Mouse (Mus musculus) heart, embryonic 12.5 days (tissue): Measurements from ENCODE around the gene Morc3. TPM values are rescaled to one million over a fixed set of nuclear protein-coding genes. Genes with fewer than 3 reads are reported as not detected.

Source experiments
- ATAC-seq: fragments of 200-750 bp; cut with Nextera tagmentation; 2 replicates; pipeline ENCODE4 v1.8.0; 2017; ENCODE audit warnings: moderate TSS enrichment, moderate library complexity; ENCODE audit not compliant: insufficient number of reproducible peaks, low FRiP score
- H3K27ac ChIP-seq: fragments of 300-500 bp; sonication (generic); 2 replicates; pipeline ENCODE4 v1.5.1; 2016; ENCODE audit warnings: mild to moderate bottlenecking, moderate library complexity; ENCODE audit not compliant: poor library complexity, severe bottlenecking
- H3K27me3 ChIP-seq: fragments of 300-500 bp; sonication (generic); replicated peaks from 2 replicates; pipeline ENCODE4 v1.6.1; 2016; ENCODE audit warnings: mild to moderate bottlenecking, moderate library complexity
- H3K36me3 ChIP-seq: fragments of 300-500 bp; sonication (generic); 2 replicates; pipeline ENCODE4 v1.6.1; 2016; ENCODE audit warnings: mild to moderate bottlenecking, moderate library complexity
- H3K4me1 ChIP-seq: fragments of 300-500 bp; sonication (generic); replicated peaks from 2 replicates; pipeline ENCODE4 v1.6.1; 2016; ENCODE audit warnings: mild to moderate bottlenecking
- H3K4me2 ChIP-seq: fragments of 300-500 bp; sonication (generic); 2 replicates; pipeline ENCODE4 v1.6.1; 2016; ENCODE audit warnings: mild to moderate bottlenecking, moderate library complexity
- H3K4me3 ChIP-seq: fragments of 300-500 bp; sonication (generic); 2 replicates; pipeline ENCODE4 v1.5.1; 2016; ENCODE audit warnings: mild to moderate bottlenecking
- H3K9ac ChIP-seq: fragments of 300-500 bp; sonication (generic); 2 replicates; pipeline ENCODE4 v1.6.1; 2016; ENCODE audit warnings: mild to moderate bottlenecking, moderate library complexity
- H3K9me3 ChIP-seq: fragments of 300-500 bp; sonication (generic); replicated peaks from 2 replicates; pipeline ENCODE4 v1.6.1; 2016; ENCODE audit warnings: mild to moderate bottlenecking, moderate library complexity
- WGBS: fragments of 180-500 bp; shearing (Covaris S2); methylation state at CpG from one replicate; pipeline ENCODE4 v1.1.7; 2016; 5-methylcytosine and 5-hydroxymethylcytosine counted together
- polyA plus RNA-seq: library from polyadenylated mRNA; unstranded; fragments of >200 nt; fragmentation: Nextera tagmentation; extraction: Ambion mirVana; gene quantifications from 2 replicates; pipeline ENCODE4 v1.2.1, GENCODE M21; 2016

Gene Morc3
- polyA plus RNA-seq, 1 experiment from 2014 or later: 32.1 TPM

DNA sequence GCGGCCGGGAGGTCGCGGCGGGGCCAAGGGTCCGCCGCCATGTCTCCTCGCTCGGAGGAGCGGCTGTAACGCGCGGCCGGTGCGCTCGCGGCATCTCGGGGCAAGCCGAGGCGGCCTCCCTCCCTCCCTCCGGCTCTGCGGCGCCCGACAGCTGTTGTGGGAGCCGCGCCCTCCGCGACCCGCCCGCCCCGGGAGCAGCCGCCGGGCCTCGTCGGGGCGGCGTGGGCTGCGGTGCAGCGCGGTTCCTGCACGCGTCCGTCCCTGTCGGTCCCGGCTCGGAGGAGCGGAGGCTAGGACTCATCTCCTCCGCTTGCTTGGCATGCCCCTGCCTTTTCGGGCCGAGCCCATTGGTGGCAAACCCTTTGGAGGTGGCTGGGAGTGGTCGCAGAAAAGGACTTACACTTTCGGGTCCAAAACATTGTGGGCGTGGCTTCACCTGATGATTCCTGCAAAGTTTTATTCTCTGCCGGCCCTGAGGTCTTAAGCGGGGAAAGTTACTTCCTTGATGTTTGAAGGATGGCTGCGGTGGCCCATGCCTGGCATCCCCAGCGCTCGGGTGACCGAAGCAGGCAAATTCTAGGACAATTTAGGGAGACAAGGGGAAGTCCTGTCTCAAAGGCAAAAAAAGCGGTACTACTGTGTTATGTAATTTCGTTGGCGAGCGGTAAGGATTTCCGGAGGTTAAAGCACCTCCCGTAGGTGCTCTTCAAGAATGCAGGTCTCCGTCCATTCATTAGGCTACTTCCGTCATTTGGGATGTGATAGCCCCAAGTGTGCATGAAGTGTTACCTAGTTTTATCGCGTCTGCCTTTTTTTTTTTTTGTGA is 743 bp downstream of the Morc3 start:
- H3K27ac ChIP-seq: peak overlapping the region; percentile 90
- ATAC-seq: peak; percentile 71
- H3K9me3 ChIP-seq: peaks cover 8% of the 10 kb centered on the region; the same call in 1 of the 2 replicates
- no peaks in the 10 kb centered on the region for H3K36me3 ChIP-seq
- peak overlapping the region; percentile 71 for H3K4me3 ChIP-seq
- 1% methylated on average over 65 of the region's 69 CpGs for WGBS
- H3K9ac ChIP-seq: peak overlapping the region; percentile 97
- peaks cover 20% of the 10 kb centered on the region for H3K4me1 ChIP-seq
- no peaks in the 10 kb centered on the region for H3K27me3 ChIP-seq
- H3K4me2 ChIP-seq: peak overlapping the region; percentile 79

DNA sequence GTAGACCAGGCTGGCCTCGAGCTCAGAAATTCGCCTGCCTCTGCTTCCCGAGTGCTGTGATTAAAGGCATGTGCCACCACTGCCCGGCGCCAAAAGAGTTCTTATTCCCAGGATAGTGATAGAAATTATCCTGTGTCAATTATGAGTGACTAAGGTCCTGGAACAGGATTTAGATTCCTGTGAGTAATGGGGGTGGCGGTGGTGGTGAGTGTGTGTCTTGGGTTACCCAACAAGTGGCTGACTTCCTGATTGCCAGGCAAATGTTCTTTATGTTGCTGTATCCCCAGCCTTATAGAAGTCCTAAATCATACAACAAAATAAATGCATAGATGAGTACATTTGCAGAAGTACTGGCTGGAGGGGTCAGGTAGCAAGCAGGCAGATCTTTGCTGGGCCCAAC is 1.6 kb downstream of the Morc3 start:
- no peaks in the 10 kb centered on the region for H3K36me3 ChIP-seq
- no peak overlapping the region for H3K27ac ChIP-seq
- no peak overlapping the region for H3K9ac ChIP-seq
- H3K4me3 ChIP-seq: peak overlapping the region; percentile 71
- no peaks in the 10 kb centered on the region for H3K27me3 ChIP-seq
- H3K4me1 ChIP-seq: peaks cover 20% of the 10 kb centered on the region
- 90% methylated on average over 6 of the region's 6 CpGs for WGBS
- H3K9me3 ChIP-seq: no peaks in the 10 kb centered on the region
- H3K4me2 ChIP-seq: peak overlapping the region; percentile 79
- ATAC-seq: no peak

DNA sequence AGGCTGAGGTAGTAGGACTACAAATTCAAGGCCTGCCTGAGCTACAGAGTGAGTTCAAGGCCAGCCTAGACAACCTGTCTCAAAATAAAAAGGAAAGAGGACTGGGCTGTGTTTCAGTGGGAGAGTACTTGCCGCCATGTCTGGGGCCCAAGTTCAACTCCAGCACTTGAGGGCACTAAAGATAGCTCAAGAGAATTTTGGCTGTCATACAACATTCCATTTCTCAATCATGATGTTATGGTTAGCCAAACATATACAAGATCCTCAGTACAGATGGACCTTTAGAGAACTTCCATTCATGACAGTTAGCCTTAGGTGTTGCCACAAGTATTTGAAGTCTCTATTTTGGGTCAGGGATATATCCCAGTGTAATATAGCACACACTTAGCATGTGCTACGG is 2.2 kb downstream of the Morc3 start:
- no peak overlapping the region for H3K4me3 ChIP-seq
- H3K4me1 ChIP-seq: peaks cover 20% of the 10 kb centered on the region
- H3K4me2 ChIP-seq: peak overlapping the region; percentile 79
- WGBS: 64% methylated on average over 2 of the region's 2 CpGs
- H3K9me3 ChIP-seq: no peaks in the 10 kb centered on the region
- ATAC-seq: no peak
- no peaks in the 10 kb centered on the region for H3K36me3 ChIP-seq
- no peak overlapping the region for H3K27ac ChIP-seq
- H3K27me3 ChIP-seq: no peaks in the 10 kb centered on the region
- H3K9ac ChIP-seq: no peak overlapping the region

DNA sequence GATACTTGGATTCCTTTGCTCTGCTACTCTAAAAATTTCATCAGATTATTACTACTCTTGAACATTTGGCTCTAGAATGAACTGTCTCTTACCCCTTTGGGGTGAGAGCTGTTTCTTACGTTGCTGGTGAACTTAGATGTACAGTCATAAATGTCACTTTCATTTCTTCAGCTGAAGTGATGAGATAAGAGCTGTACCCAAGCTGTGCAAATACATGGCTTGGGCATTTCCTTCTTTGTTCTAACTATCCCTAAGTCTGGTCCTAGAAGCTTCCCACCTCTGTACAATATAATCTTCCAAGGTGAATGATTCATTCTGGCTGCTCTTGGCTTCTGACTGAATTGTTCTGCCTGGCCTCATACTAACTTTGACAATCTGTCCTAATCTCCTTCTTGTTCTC is 7.1 kb downstream of the Morc3 start:
- peaks cover 12% of the 10 kb centered on the region for H3K36me3 ChIP-seq
- no peak overlapping the region for H3K9ac ChIP-seq
- no peak for ATAC-seq
- 84% methylated on average over 1 of the region's 1 CpGs for WGBS
- no peaks in the 10 kb centered on the region for H3K9me3 ChIP-seq
- no peak overlapping the region for H3K4me2 ChIP-seq
- H3K4me1 ChIP-seq: peaks cover 10% of the 10 kb centered on the region
- H3K4me3 ChIP-seq: no peak overlapping the region
- no peak overlapping the region for H3K27ac ChIP-seq
- H3K27me3 ChIP-seq: no peaks in the 10 kb centered on the region

DNA sequence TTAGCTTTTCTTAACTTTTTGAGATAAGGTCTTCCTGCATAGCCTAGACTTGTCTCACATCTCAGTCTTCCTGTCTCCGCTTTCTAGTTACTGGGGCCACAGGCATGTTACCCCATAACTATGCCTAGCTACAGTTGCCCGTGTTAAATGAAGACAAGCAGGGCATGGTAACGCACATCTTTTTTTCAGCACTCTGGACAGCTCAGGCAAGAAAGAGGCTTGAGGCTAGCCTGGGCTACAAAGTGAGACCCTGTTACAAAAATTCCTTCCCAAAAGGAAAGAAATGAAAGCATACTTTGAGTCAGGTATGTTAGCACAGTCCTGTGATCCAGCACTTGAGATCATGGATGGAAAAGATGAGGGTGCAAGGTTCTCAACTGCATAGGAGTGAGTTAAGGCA is 18.6 kb downstream of the Morc3 start:
- Histone ChIP-seq H3K9me3 (no peaks in the 10 kb centered on the region), H3K9ac (no peak overlapping the region), H3K4me2 (no peak overlapping the region), H3K27me3 (no peaks in the 10 kb centered on the region), H3K27ac (no peak overlapping the region), H3K36me3 (peaks cover 87% of the 10 kb centered on the region), H3K4me3 (no peak overlapping the region), H3K4me1 (no peaks in the 10 kb centered on the region)
- no peak for ATAC-seq
- WGBS: 92% methylated on average over 3 of the region's 3 CpGs

DNA sequence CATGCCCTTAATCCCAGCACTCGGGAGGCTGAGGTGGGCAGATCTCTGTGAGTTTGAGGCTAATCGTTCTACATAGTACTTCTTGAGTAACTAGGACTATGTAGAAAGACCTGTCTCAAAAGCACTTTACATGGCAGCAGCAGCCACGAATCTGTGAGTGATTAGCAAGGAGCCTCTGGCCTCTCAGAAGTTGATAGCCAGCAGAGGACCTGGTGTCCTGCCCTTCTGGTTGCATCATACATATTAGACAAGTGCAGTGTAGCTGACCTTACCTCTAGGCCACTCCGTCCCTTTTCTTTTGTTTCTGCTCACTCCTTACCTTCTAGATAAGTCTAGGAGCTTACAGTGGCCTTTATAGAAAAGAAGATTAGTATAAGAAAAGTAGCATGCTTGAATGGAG is 28.0 kb downstream of the Morc3 start:
- 85% methylated on average over 4 of the region's 4 CpGs for WGBS
- H3K4me2 ChIP-seq: no peak overlapping the region
- H3K27me3 ChIP-seq: no peaks in the 10 kb centered on the region
- peaks cover 74% of the 10 kb centered on the region for H3K36me3 ChIP-seq
- no peak overlapping the region for H3K4me3 ChIP-seq
- H3K9me3 ChIP-seq: no peaks in the 10 kb centered on the region
- H3K9ac ChIP-seq: no peak overlapping the region
- no peak overlapping the region for H3K27ac ChIP-seq
- no peak for ATAC-seq
- no peaks in the 10 kb centered on the region for H3K4me1 ChIP-seq

DNA sequence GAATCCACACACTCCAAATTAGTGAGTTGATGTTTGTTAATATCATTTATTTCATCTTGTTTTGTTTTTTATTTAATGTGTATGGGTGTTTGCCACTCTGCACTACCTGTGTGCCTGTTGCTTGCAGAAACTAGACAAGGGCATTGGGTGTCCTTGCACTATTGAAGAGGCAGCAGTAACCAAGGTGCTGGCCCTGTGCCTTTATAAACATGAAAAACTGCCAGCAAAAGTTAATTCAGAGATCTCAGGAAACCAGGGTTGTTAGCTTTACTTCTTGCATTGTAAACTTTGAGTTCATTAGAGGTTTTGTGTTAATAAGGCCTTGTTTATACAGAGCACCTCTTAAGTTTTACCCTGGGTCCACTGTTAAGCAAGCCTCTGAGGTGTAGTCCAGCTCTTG is 28.8 kb downstream of the Morc3 start:
- Histone ChIP-seq H3K4me1 (no peaks in the 10 kb centered on the region), H3K4me3 (no peak overlapping the region), H3K4me2 (no peak overlapping the region), H3K9me3 (no peaks in the 10 kb centered on the region), H3K9ac (no peak overlapping the region), H3K27me3 (no peaks in the 10 kb centered on the region), H3K27ac (no peak overlapping the region), H3K36me3 (peaks cover 76% of the 10 kb centered on the region)
- ATAC-seq: no peak

DNA sequence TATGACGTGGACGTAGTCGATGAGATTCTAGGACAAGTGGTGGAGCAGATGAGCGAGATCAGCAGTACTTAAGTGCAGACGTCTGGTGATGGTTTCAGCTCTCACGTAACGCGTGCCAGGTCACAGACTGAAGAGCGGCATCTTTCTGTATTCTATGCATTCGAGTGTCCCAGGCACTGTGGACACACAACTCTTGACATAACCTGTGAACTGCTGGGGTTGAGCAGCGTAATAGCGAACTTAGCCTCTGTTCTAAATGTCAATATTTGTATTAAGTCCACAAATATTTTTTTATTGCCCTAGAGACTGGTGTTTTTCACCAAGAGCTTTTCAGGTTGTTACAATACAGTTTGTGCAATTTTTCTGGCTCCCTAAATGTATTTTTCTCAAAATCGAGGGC is 42.9 kb downstream of the Morc3 start:
- 88% methylated on average over 13 of the region's 13 CpGs for WGBS
- H3K36me3 ChIP-seq: peaks cover 68% of the 10 kb centered on the region
- no peak overlapping the region for H3K9ac ChIP-seq

DNA sequence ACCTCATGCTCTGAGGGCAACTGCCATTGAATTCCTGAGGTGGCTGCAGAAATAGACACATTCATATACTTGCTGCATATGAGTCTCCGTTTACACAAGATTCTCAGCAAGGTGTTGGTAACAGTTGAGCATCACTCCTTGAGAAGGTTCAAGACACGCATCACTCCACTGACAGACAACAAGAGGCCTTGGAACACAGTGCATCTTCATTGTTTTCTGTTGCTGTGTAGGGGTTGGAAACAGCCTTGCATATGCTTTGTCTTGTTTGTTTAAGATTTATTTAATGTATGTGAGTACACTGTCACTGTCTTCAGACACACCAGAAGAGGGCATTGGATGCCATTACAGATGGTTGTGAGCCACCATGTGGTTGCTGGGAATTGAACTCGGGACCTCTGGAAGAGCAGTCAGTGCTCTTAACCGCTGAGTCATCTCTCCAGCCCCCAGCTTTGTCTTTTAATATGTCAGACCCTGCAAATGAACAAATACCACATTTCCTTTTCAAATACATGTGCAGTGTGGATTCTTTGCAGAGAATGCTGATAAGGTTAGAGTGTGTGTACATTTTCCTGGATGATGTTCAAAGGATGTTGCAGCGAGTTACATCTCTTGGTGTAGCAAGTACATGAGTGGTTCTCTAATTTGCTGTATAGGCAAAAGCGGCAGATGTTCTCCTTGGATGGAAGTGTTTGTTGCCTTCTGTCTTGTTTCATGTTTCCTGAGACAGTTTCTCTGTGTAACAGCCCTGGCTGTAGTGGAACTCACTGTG is 45.9 kb downstream of the Morc3 start:
- no peaks in the 10 kb centered on the region for H3K27me3 ChIP-seq
- H3K9ac ChIP-seq: no peak overlapping the region
- WGBS: 74% methylated on average over 6 of the region's 6 CpGs

More for the DNA sequence above, 42.9 kb downstream of the Morc3 start:
- no peaks in the 10 kb centered on the region for H3K27me3 ChIP-seq
- H3K4me2 ChIP-seq: no peak overlapping the region
- H3K4me1 ChIP-seq: 0 out of 2 replicates have a peak, but pooled peaks cover 4% of the 10 kb centered on the region
- H3K4me3 ChIP-seq: no peak overlapping the region
- no peak overlapping the region for H3K27ac ChIP-seq
- ATAC-seq: no peak
- no peaks in the 10 kb centered on the region for H3K9me3 ChIP-seq

DNA sequence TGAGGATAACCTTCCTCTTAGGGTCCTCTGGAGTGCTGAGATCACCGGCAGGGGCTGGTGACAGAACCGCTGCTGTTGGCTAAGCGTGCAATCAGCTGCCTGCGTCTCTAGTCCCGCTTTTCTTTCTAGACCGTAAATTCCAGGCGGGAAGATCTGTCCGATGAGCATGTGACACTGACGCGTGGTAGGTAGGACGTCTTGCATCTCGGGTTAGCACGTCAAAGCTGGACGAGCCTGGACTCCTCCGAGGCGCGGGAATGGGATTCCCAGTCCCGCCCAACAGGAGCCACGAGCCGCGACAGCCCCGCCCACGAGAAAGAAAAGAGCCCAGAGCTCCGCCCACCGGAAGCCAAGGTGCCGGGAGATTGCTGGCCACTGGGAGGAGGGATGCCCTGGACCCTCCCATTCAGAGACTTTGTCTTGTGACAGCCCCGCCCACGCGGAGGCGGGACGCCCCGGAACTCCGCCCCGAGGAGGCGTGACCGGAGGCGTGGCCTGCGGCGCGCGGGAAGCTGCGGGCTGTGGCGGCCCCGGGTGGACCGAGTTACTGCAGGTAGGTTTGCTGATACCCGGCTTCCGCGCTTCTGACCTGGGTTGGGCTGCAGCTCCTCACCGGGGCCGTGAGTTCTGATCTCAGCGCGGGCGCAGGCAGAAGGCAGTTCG is 51.6 kb downstream of the Morc3 start, which contains the start of gene Chaf1b:
TSS of gene Chaf1b (plus strand) at position 479 of the 663 bp plus-strand sequence.
- H3K4me1 ChIP-seq: peaks cover 13% of the 10 kb centered on the region; the same call in 1 of the 2 replicates
- peak; percentile 97 for ATAC-seq
- peak within 1 kb of the TSS; percentile 65 for H3K4me3 ChIP-seq
- peaks cover 19% of the 10 kb centered on the region for H3K36me3 ChIP-seq
- H3K9me3 ChIP-seq: no peaks in the 10 kb centered on the region
- H3K27me3 ChIP-seq: no peaks in the 10 kb centered on the region
- H3K9ac ChIP-seq: peak within 1 kb of the TSS; percentile 77
- peak within 1 kb of the TSS; percentile 85 for H3K4me2 ChIP-seq
- WGBS: under 1% methylated on average over 54 of the region's 54 CpGs
- H3K27ac ChIP-seq: 0 out of 2 replicates have a peak within 1 kb of the TSS, but pooled peaks have one; percentile 3

More for the DNA sequence above, 45.9 kb downstream of the Morc3 start:
- no peaks in the 10 kb centered on the region for H3K9me3 ChIP-seq
- peaks cover 41% of the 10 kb centered on the region for H3K36me3 ChIP-seq
- no peak overlapping the region for H3K4me2 ChIP-seq
- H3K27ac ChIP-seq: no peak overlapping the region
- no peak overlapping the region for H3K4me3 ChIP-seq
- ATAC-seq: no peak
- H3K4me1 ChIP-seq: 0 out of 2 replicates have a peak, but pooled peaks cover 4% of the 10 kb centered on the region
